ENCODE assay signal across 12 mouse cellular contexts in the genomic region with DNA sequence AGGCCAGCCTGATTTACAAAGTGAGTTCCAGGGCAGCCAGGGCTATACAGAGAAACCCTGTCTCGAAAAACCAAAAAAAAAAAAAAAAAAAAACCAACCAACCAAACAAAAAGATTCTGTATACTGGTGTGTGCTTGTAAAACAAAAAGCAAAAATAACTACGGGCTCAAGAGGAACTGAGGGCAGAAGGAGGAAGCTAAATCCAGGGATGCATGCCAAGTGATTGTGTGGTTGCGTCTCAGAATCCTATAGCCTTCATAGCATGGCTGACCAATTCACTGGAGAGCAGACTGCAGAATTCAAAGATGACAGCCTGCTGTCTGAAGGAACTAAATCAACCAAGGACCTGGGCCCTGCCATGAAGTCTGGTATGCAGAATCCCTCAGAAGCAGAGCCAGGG.
"Had no signal": no experiment of that assay in that cellular context is flagged by ENCODE, and none has a peak within 500 bp of the region (broad histone marks: within the 10 kb centered on the region; RNA-seq: fewer than 3 reads in every experiment).

No protein-coding gene starts in this region.

- ATAC-seq: midbrain, embryonic 13.5 days had no signal

- H3K27ac ChIP-seq: limb, embryonic 10.5 days; limb, embryonic 13.5 days; midbrain, embryonic 10.5 days; midbrain, embryonic 13.5 days had no signal

- H3K9me3 ChIP-seq: limb, embryonic 10.5 days; liver, embryonic 13.5 days; lung, embryonic 15.5 days; megakaryocyte, embryonic 14.5 days; midbrain, embryonic 10.5 days; midbrain, embryonic 13.5 days had no signal

- H3K4me3 ChIP-seq: limb, embryonic 10.5 days; limb, embryonic 13.5 days; liver, embryonic 13.5 days; lung, embryonic 15.5 days; megakaryocyte, embryonic 14.5 days; midbrain, embryonic 10.5 days; midbrain, embryonic 13.5 days had no signal

- H3K27me3 ChIP-seq: limb, embryonic 13.5 days; liver, embryonic 13.5 days; lung, embryonic 15.5 days; megakaryocyte, embryonic 14.5 days; midbrain, embryonic 13.5 days had no signal

- DNase-seq: kidney, adult 18-20 months; kidney, adult 9 months; kidney, postnatal 14 days; liver, embryonic 13.5 days; thymus, adult 18-20 months; thymus, postnatal 36 days had no signal

- H3K4me2 ChIP-seq: limb, embryonic 13.5 days; liver, embryonic 13.5 days; lung, embryonic 15.5 days; midbrain, embryonic 13.5 days had no signal

- H3K9ac ChIP-seq: limb, embryonic 13.5 days; lung, embryonic 15.5 days; midbrain, embryonic 13.5 days had no signal
